Mouse (Mus musculus) stomach, postnatal 0 days (tissue): ENCODE results near the gene Foxe1.
A peak's percentile ranks its signal among the peaks of the same experiment; 100 is the strongest.

Experiments used
- CTCF ChIP-seq: IDR thresholded peaks from 2 replicates; pipeline ENCODE4 v1.5.1; 2016; ENCODE audit warnings: antibody characterized with exemption, low read depth, mild to moderate bottlenecking, moderate library complexity
- EP300 ChIP-seq: optimal IDR thresholded peaks from 2 replicates; pipeline ENCODE3; 2016; ENCODE audit warnings: antibody characterized with exemption

DNA sequence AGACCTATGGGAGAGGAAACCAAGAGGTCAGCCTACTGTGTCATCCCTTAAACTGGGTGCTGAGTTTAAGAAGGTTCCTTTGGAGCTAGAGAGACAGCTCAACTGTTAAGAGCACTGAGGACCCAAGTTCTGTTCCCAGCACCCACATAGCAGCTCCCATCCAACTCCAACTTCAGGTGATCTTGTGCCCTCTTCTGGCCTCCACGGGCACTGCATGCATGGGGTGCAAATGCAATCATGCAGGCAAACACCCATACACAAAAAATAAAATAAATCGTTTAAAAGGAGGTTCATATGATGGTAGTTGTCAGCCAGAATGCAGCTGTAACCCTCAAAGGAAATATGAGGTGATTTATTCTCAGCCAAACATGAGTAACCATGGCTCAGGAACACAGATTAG lies 21.0 kb downstream of the Foxe1 start:
- peak; percentile 31; the same call in 1 of the 2 replicates for TF ChIP-seq CTCF
- TF ChIP-seq EP300: no peak
